Mouse (Mus musculus) intestine, postnatal 0 days (tissue): ENCODE measurements at regions not wholly inside any gene's neighbourhood (a gene's known extent, or its start where the extent isn't known, plus 50 kb on each side); places are given as distances from the start of the nearest gene placed in this dataset.

Experiments
- ATAC-seq: fragments of 200-750 bp; cut with Nextera tagmentation; 2 replicates; pipeline ENCODE4 v1.8.0; 2017; ENCODE audit warnings: mild to moderate bottlenecking, moderate TSS enrichment, moderate library complexity
- H3K27ac ChIP-seq: fragments of 300-500 bp; sonication (generic); 2 replicates; pipeline ENCODE4 v1.5.1; 2014; ENCODE audit warnings: mild to moderate bottlenecking, low read depth, low read length, moderate library complexity
- H3K27me3 ChIP-seq: fragments of 300-500 bp; sonication (generic); replicated peaks from 2 replicates; pipeline ENCODE4 v1.6.1; 2014; ENCODE audit warnings: low read length, mixed read lengths; ENCODE audit not compliant: control insufficient read depth, insufficient read depth
- H3K36me3 ChIP-seq: fragments of 300-500 bp; sonication (generic); 2 replicates; pipeline ENCODE4 v1.6.1; 2014; ENCODE audit warnings: mild to moderate bottlenecking, moderate library complexity; ENCODE audit not compliant: control insufficient read depth, insufficient read depth
- H3K4me1 ChIP-seq: fragments of 300-500 bp; sonication (generic); replicated peaks from 2 replicates; pipeline ENCODE4 v1.6.1; 2014; ENCODE audit warnings: antibody characterized with exemption, low read length, mixed read lengths; ENCODE audit not compliant: control insufficient read depth, insufficient read depth
- H3K4me2 ChIP-seq: fragments of 300-500 bp; sonication (generic); replicated peaks from 2 replicates; pipeline ENCODE4 v1.6.1; 2014; ENCODE audit warnings: low read depth, mild to moderate bottlenecking, moderate library complexity
- H3K4me3 ChIP-seq: fragments of 300-500 bp; sonication (generic); 2 replicates; pipeline ENCODE4 v1.5.1; 2014; ENCODE audit warnings: low read depth, low read length
- H3K9ac ChIP-seq: fragments of 300-500 bp; sonication (generic); 2 replicates; pipeline ENCODE4 v1.6.1; 2014; ENCODE audit warnings: mild to moderate bottlenecking, low read depth, low read length
- H3K9me3 ChIP-seq: fragments of 300-500 bp; sonication (generic); 2 replicates; pipeline ENCODE4 v1.6.1; 2016; ENCODE audit warnings: mixed run types; ENCODE audit not compliant: control insufficient read depth
- CTCF ChIP-seq: sonication (generic); IDR thresholded peaks from 2 replicates; pipeline ENCODE4 v1.5.1; 2016; ENCODE audit warnings: low read depth, mild to moderate bottlenecking, control low read depth, antibody characterized with exemption, moderate library complexity
- WGBS: fragments of 180-500 bp; shearing (Covaris S2); extraction: QIAGEN DNeasy Blood & Tissue Kit; methylation state at CpG from one replicate; pipeline ENCODE4 v1.1.7; 2014; 5-methylcytosine and 5-hydroxymethylcytosine counted together

GRCm38 (mm10) chr8:113582180-113582975, 53.0 kb upstream of the Mon1b start:
- no peak for ATAC-seq

GRCm38 (mm10) chr8:113583801-113584200, 51.6 kb upstream of the Mon1b start:
- 77% methylated on average over 10 of the region's 10 CpGs for WGBS
- Histone ChIP-seq H3K36me3 (no peaks in the 10 kb centered on the region), H3K9ac (no peak overlapping the region), H3K9me3 (no peaks in the 10 kb centered on the region), H3K4me2 (no peak overlapping the region), H3K4me1 (no peaks in the 10 kb centered on the region), H3K27ac (no peak overlapping the region), H3K27me3 (no peaks in the 10 kb centered on the region), H3K4me3 (no peak overlapping the region)
- ATAC-seq: no peak
- no peak; the same call in 1 of the 2 replicates for TF ChIP-seq CTCF

More at GRCm38 (mm10) chr8:113582180-113582975, 53.0 kb upstream of the Mon1b start:
- H3K4me3 ChIP-seq: no peak overlapping the region
- no peaks in the 10 kb centered on the region for H3K4me1 ChIP-seq
- no peaks in the 10 kb centered on the region for H3K9me3 ChIP-seq
- 22% methylated on average over 16 of the region's 16 CpGs for WGBS
- H3K36me3 ChIP-seq: no peaks in the 10 kb centered on the region
- H3K27me3 ChIP-seq: no peaks in the 10 kb centered on the region
- H3K9ac ChIP-seq: no peak overlapping the region
- H3K27ac ChIP-seq: no peak overlapping the region
- no peak overlapping the region for H3K4me2 ChIP-seq
- peak; percentile 82 for TF ChIP-seq CTCF
